Mouse (Mus musculus): Measurements from ENCODE around the gene Zdbf2.

Zdbf2 gene

DNA sequence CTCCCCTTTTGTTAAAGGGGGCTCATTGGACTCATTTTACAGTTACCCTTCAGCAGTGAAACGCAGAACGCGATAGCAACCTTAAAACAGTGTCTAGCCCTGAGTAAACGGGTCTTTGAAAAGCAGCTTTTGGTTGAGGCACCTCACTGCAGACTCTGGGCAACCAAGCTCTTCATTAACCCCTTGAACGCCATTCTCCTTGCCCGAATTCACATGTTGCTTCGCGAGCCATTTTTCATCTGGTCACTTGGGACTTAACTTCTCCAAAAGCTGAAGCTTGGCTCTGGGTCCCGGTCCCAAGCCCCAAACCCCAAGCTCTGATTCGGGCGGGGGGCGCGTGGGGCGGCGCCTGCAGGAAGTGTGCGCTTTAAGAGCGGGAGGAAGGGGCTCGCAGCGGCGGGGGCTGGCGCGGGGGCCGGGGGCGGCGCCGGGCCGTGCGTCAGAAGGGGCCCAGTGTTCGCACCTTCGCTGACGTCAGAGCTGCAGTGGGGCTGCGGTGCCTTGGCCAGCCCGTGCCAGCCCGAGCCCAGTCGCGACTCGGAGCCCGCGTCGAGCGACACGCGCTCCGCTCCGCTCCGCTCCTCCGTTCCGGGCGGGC lies at the start of gene Zdbf2:
Gene Zdbf2, plus strand, starts transcription at position 525 of the 598 bp plus-strand sequence.
- no peak for DNase-seq

DNA sequence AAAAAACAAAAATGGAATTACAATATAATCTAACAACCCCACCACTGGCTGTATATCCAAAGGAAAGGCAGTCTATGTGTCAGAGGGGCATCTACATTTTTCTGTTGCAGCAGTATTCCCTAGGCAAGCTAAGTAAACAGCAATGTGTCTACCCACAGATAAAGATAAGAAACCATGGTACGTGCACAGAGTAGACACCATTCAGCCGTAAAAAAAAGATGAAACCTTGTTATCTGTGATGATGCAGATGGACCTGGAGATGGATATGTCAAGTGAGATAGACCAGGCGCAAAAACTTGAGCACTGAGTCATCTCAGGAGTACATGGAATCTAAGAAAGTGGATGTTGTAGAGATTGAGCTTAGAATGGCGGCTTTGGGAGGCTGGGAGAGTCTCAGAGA lies 48.1 kb upstream of the Zdbf2 start:
- DNase-seq: no peak

DNA sequence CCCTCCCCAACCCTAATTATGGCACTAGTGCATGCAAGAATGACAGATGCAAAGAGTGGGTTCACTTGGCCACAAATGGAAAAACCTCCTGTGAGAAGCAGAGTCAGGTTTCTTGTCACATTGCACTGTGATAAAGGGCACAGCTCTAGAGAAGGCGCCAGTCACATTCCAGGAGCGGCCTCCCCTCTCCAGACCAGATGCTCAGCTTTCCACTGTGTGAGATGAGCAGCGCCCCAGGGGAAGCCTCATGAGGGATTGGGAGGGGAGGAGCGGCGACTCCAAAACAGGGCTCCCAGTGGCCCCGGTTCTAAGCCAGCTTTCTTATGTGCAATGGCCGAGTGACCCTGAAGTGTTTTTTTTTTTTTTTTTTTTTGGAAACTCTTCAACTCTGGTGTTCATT lies 47.2 kb upstream of the Zdbf2 start:
- no peak for DNase-seq

DNA sequence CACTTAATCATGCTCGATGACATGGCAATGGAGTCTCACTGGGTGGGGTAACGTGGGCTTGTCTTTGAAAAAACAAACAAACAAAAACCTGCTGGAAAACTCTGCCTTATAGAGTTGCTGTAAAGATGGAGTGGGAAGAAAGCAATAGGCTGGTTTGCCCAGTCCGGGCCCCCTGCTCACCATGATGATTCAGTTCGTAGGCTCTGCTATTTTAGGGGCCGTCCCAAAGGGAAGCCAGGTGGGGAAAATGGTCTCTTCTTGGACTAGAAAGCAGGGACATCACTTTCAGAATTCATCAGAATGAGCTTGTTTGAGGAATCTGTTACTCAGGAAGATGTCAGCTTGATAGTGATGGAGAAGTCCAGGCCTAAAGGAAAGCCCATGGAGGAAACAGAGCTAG lies 45.8 kb upstream of the Zdbf2 start:
- no peak for DNase-seq

DNA sequence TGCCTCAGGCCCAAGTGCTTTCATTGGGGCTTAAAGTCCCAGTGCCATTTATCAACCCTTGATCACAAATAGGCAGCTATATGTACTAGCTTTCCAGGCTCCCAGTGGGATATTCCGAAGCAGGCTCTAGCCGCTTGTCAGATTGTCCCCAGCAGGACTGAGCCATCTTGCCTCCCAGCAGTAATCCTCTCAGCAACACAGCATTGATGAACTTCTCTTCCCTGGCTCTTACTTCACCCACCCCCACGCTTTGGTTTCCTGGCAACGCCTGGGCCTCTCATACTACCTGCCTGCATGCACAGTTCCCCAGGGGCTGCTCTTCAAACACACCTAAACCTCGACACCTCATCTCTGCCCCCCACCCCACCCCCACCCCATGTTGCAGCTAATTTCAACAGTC lies 35.7 kb upstream of the Zdbf2 start:
- DNase-seq: no peak

DNA sequence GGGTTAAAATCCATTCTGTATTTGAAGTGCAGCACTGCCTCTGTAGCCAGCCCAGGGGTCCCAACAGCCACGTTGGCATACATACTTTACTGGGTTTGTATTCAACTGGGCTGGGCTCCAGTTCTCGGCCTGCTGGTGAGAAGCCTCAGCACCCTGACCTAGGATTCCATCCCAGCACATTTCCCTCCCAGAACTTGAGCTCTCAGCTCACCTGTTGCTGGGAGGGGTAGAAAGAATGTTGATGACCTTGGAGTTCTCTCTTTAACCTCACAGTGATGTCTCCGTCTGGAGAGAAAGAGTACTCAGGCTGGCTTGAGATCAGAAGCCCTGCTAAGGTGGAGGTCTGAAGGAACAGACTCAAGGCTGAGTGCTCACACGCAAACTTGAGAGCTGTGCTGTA lies 33.8 kb upstream of the Zdbf2 start:
- no peak for DNase-seq

DNA sequence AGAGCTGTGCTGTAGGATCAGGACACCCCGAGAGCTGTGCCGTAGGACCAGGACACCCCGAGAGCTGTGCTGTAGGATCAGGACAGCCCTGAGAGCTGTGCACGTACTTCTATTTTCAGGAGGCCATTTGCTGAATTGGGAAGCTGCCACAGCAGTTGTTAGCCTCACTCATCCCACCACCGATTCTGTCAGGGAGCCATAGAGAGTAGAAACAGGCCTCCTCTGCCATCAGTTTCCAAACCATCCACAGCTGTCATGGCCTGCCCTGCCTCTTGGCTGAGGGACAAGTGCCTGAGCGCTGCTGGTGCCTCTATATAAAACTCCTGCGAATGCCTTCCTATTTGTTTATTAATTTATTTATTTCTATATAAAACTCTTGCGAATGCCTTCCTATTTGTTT lies 33.3 kb upstream of the Zdbf2 start:
- no peak for DNase-seq

DNA sequence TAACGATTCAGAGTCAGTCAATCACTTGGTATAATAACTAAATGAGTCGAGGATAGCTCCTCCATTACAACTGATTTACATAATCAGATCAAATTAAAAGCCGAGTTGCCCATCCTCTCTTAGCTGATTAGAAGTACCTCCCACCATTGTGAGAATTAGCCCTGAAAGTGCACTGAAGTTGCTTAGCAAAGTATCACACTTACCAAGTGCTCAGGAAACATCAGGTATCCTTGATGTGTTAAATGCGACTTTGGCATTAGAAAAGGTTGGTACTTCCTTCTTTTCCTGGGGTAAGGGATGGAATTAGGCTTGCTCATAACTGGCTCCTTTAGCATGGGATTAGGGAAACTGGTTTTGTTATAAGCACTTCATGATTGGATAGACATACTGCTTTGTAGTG lies 29.2 kb upstream of the Zdbf2 start:
- no peak for DNase-seq

DNA sequence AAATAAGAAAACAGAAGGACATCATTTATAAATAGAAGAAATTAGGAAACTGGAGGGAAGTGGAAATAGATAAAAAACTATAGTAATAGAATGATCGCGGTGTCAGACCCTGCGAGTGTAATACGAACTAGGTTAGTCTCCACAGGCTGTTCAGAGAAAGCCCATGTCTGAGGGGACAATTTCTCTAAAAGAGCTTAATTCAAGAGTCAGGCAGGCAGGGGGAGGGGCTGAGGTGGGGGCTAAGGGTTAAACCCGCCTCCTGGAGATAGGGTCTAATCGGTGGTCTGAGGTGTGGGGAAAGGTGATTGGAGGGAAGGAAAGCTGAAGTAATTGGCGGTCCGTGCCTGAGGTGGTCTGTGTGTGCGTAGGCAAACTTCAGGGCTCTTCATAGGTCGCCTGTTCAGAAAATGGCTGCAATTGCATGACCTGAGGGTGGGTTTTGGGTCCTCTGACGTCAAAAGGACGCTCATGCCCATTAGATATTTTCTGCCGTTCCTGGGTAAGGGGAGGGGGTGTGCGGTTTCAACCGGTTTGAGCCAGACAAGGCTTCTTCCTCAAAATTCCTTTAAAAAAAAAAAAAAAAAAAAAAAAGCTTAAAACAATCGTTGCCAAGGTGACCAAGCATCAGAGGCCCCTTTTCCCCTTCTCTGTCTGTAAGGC lies 26.1 kb upstream of the Zdbf2 start:
- DNase-seq: no peak

DNA sequence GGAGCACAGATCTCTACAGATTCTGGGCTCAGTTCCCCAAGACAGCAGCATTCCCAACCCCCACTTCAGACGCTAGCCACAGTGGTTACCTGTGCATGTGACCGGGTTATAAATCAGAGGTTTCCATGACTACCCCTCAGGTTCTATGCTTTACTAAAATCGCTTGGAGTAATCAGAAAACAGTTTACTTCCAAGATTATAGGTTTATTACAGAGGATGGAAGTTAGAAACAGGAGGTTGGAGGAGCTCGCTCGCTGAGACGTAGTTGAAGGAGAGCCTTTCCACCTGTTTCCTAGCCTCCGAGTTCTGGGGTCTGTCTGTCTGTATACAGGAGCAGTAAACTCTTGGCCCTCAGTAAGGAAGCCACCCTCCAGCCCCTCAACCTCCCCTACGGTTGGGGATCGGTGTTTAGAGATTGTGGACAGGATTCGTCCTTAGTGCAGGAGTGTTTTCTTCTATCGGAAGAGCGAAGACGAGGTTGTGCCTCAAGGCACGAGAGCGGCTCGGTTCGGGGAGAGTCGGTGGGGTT lies 25.2 kb upstream of the Zdbf2 start:
- DNase-seq: no peak

DNA sequence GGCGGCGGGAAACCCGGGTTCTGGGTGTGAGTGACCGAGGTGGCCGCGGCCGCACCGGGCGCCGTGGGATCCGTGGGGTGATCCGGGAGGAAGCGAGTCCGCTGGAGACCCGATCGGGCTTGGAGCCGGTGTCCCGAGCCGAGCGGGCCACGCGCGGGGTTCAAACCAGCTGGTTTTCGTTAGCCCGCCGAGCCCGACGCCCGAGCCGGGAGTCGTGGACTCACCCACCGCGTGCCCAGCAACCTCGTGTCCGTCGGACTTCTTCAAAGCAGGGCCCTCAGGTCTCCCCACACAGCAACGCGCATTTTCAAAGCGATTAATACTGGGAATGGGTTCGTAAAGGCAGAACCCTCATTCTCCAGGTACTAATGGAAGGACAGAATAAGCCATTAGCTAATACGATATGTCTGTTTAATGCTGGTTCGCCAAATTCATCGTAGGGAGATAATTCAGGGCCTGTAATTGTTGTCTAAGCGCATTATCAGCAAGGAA lies 24.7 kb upstream of the Zdbf2 start:
- no peak for DNase-seq

DNA sequence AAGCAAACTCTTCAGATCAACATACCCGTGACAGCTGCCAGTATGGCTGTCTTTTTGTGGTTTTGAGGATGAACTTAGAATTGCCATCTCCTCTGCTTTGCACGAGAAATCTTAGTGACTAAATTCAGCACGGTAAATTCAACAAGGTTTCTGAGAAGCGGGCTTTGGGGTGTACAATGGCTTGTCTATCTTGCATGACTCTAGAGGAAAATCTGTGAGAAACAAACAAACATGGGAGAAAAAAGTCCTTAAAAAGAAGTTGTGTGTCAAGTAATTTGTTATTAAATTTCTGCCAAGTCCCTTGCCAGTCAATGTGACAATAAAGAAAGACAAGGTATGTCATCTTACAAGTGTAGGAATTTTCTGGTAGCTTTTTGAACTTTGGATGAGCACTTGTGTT lies 23.8 kb upstream of the Zdbf2 start:
- DNase-seq: no peak

DNA sequence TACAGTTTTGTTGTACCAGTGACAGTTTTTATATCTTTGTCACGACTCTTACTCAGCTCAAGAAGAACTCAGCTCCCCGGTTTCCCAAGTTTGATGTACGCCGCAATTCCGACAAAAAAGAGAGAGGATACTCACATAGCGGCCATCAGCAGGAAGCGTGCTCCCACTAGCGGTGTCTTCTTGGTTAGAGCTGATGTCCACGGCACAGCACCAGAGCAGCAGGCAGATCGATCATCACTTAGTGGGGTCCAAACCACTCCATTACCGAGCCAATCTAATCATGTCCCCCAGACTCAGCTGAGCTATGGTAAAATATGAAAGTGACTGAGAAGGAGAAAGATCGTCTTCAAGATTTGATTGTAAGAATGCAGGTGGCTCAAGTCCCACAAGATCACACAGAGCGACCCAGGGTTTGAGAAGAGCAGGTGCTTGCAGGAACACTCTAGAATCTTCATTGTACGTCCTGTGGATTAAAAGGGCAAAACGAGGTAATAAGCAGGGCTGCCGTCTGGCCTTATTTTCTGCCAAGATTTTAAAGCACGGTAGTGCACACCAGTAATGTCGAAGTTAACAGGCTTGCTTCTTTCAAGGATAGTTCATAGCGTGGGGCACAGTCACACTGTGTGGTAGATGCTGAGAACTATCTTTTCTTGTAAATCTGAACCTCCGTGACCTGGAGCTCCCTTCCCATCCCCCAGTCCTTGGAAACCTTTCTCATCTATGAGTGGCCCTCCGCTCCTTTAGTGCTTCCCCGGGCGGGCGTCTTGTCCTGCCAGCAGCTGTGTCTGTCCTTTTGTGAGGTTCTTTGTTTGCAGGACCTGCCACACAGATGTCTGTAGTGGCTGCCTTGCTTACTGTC lies 20.5 kb upstream of the Zdbf2 start:
- DNase-seq: no peak

DNA sequence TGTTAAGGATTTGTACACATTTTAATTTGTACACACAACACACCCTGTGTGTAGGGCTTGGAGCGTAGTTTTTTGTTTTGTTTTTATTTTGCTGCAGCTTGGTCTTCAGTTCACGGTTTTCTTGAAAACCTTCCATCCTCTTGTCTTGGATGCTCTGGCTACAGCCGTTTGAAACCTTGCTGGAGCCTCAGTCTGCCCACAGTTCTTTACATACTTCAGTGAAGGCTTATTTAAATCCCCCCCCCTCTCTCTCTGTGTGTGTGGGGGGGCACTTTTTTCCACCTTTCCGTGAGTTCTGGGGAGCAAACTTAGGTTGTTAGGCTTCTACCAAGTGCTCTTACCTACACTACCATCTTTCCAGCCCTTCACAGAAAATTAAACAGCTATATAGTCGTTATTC lies 19.8 kb upstream of the Zdbf2 start:
- no peak for DNase-seq

DNA sequence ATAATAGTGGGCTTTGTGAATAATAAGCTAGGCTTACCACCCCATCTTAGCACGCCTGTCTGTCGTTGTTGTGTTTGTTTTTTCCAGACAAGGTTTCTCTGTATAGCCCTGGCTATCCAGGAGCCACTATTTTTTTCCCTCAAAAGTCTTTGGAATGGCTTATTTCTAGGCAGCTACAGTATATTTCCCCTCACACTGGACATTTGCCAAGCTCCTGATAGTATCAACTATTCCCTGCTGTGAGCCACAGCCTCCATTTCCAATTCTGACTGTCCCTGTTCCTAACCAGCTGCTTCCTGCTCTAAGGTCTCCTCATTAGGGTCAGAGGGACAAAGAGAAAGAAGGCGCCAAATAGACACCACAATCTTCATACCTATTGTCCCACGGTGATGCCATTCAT lies 18.0 kb upstream of the Zdbf2 start:
- no peak for DNase-seq

DNA sequence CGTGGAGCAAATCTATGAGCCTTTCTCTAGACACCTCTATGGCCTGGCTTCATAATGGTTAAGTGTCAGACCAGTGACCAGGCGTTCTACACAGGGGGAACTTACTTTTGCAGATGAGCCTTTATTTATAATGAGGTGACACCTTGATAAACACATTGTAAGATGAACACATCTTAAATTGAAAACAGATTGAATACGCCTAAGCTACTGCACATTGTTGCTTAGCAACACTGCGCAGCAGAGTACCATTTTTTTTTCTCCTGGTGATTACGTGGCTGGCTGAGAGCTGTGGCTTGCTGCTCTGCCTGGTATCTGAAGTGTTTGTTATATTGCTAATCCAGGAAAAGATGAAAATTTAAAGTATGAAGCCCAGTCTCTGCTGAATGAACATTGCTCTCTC lies 17.0 kb upstream of the Zdbf2 start:
- no peak for DNase-seq

DNA sequence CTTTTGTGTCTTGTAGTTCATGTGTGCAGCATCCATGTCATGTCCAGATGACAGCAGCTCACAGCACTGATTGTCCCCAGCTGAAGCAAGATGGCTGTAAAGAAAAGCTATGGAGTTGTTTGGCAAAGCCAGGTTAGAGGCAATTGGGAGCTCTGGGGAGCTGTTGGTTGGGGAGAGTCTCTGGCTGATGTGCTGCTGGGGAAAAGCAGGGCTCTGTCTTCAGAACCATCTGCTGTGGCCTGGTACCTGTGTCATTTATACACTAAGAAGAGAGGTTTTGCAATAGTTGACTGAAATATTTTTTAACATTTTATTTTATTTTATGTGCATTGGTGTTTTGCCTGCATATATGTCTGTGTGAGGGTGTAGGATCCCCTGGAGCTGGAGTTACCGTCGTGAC lies 14.6 kb upstream of the Zdbf2 start:
- no peak for DNase-seq

DNA sequence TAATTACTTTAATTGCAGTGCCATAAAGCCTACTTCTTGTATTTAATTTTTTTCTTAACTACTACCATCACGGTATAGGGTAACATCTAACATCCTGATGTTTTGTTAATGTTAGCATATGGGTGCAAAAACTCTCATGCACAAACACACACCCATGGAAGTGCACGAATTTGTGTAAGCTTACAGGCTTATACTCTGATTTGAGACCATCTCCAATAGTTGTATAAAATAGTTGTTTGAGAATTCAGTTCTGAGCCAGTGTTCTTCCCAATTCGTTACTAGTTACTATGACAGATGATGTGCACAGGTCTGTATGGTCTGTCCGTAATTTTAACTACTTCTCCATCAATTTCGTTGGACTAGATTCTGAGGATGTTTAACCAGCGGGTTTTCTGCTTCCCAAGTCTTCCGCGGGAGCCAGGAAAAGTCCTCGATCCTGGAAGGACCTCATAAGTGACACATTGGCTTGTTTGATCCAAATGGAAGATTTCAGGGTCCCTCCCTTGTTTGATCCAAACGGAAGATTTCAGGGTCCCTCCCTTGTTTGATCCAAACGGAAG lies 13.7 kb upstream of the Zdbf2 start:
- DNase-seq: no peak

DNA sequence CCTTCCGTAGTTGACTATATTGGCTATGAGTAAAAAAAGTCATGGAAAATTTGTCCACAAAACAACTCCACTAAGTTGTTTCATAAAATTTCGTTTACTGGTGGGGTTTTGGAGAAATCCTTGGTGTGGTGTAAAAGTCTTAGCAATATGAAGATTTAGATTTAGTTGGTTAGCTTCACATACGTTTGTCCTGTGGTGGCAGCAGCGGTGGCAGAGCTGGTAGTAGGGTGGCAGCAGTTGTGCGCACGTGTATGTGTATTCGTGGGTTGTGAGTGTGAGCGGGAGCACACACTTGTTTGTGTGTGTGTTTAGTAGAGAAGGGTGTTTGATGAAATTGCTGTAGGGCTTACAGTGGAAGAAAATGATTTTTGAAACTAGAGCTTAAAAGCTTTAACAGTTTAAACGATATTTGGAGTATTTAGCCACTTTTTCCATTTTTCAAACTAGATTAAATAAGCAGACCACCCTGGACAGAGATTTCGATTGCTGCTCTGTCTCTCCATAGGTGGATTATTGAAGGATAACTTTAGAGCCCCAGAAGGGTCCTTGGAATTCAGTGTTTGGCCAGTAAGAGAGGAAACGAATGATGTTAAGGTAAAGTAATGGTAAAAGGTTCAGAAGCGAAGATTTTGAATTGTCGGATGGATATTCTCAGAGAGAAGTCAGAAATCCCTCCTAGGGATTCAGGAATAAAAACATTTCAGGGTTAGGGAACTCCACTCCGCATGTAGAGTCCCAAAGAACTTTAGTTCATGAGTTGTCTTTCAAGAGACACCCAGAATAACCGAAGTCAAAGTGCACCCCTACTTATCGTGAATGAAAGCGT lies 12.9 kb upstream of the Zdbf2 start:
- DNase-seq: no peak

DNA sequence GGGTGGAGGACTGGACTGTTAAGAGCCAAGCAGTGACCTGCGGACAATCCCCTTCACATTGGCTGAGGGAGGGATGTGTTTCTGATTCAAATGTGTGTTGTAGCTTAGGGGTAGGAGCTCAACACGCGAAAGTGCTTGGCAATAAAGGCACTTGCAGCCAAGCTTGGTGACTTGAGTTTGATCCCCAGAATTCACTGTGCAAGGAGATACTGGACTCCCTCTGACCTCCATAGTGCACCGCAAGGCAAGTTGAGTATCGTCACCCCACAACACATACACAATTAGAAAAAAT lies 12.4 kb upstream of the Zdbf2 start:
- DNase-seq: no peak

DNA sequence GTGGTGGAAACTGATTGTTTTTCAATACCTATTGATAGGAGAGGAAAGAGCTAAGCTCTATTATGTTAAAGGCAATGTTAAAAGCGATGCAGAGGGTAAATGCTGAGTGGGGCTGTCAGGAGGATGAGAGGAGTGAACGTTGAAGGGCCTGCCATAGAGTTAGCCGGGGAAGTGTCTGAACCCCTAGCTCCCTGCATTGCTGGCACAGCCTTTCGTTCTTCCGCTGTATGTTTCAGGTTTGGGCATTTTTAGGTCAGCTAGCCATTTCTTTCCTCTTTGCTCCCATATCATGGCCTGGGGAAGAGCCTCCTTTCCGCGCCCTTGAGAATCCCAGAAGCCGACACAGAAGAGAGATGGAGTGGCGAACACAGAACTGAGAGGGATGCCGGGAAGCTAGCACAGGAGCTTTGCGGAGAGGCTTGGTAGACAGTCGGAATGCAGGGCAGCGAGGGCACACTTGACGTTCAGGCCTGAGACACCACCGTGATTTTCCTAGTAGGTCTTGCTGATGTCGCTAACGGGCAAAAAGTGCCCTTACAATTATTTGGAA lies 11.9 kb upstream of the Zdbf2 start:
- DNase-seq: no peak

DNA sequence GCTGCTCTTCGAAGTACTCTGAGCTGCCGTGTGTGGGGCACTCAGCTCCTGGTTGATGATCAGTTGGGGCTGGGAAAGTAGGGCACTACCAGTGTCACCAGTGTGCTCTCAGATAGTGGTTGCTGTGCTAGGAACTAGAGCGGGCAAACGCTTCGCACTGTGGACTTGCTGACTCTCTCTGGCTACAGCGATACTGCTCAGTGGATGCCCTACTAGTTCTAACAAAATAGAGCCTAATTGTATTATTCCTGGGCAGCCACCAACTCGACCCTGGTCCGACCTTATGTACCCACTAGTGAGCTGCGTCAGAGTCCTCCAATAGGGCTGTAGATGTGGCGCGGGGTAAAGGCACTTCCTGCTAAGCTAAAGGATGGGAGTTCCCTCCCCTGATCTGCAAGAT lies 9.4 kb upstream of the Zdbf2 start:
- no peak for DNase-seq

DNA sequence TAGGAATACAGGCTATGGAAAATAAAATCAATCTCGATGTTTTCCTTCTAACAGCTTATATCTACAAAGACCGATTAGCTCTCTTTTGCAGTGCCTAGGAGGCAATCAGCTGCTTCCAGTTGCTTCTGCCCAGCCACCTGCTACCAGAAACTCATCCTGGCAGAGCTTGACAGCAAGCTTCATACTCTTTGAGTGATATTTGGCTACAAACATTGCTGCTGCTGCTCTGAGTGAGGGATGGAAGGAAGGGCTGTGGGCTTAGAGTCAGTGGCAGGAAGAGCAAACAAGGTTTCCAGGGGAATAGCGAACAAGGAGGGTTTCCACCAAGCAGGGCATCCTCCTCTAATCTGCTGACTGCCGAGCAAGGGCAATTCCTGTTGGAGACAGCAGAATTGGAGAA lies 7.6 kb upstream of the Zdbf2 start:
- DNase-seq: no peak
